Mouse (Mus musculus) liver, postnatal 0 days (tissue): ENCODE measurements around the gene Cd72.

Experiments used
- CTCF ChIP-seq: sonication (generic); IDR thresholded peaks from 2 replicates; pipeline ENCODE4 v1.5.1; 2016; ENCODE audit warnings: antibody characterized with exemption, low read depth
- EP300 ChIP-seq: IDR thresholded peaks from 2 replicates; pipeline ENCODE4 v1.6.1; 2016; ENCODE audit warnings: antibody characterized with exemption, low read depth, mild to moderate bottlenecking

DNA sequence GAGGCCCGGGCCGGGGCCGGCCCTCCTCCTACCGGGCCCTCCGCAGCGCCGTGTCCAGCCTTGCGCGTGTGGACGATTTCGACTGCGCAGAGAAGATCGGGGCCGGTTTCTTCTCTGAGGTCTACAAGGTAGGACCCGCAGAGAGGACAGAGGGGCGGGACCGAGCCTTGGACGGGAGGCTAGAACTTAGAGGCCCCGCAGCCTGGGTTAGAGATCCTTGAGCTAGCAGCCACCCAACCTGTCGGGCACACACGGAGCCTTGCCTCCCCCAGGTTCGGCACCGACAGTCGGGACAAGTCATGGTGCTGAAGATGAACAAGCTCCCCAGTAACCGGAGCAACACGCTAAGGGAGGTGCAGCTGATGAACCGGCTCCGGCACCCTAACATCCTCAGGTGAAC lies 10.9 kb downstream of the Cd72 start:
- TF ChIP-seq CTCF = no peak
- no peak for TF ChIP-seq EP300
